Mouse (Mus musculus) C2C12 (cell line): ENCODE data around the gene Tsr1.

Source experiments
- CTCF ChIP-seq: IDR thresholded peaks from one replicate; pipeline ENCODE4 v1.5.1; 2011; ENCODE audit not compliant: control insufficient read depth, insufficient read depth, insufficient read length
- MAX ChIP-seq: IDR thresholded peaks from one replicate; pipeline ENCODE4 v1.6.1; 2011; ENCODE audit warnings: mild to moderate bottlenecking, control low read depth

DNA sequence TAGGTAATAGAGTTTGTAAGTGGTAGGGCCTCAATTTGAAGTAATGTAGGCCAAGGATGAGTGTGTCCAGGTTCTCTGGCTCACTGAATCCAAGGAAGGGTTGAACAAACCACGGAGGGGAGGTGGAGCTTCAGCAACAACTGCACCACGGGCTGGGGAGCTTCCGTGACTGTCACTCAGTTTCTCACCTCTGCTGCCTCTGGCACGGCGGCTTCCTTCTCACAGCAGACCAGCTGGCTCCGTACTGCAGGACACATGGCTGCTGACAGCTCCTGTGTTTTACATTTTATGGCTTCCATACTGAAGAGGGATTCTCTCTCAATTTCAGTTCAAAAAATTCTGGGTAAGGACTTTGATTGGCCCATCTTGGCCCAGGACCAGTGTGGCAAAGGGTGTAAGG lies 21.4 kb downstream of the Tsr1 start:
- TF ChIP-seq CTCF = no peak
- TF ChIP-seq MAX = no peak
